Mouse (Mus musculus): ENCODE data around the gene Bmp8a. TPM values are rescaled to one million over a fixed set of nuclear protein-coding genes. Genes with fewer than 3 reads are reported as not detected.
"Not testable (repeated sequence)": the region's sequence is repeated elsewhere in the genome, so short reads cannot be mapped to it uniquely, and the experiment has no call there.

The Bmp8a gene
- polyA plus RNA-seq, 1 experiment from 2014 or later: 0.21 TPM

- Histone ChIP-seq H3K4me2 (ENCODE audit: low read depth, low read length) (peak overlapping the region; percentile 65), H3K9ac (ENCODE audit: low read depth, low read length) (peak overlapping the region; percentile 81)
- whole genome bisulfite sequencing (ENCODE audit: insufficient replicate concordance): 27% methylated on average over 2 of the region's 2 CpGs
Measured at GRCm38 (mm10) chr4:123286790-123287189, 56.3 kb downstream of the Bmp8a start.

DNA sequence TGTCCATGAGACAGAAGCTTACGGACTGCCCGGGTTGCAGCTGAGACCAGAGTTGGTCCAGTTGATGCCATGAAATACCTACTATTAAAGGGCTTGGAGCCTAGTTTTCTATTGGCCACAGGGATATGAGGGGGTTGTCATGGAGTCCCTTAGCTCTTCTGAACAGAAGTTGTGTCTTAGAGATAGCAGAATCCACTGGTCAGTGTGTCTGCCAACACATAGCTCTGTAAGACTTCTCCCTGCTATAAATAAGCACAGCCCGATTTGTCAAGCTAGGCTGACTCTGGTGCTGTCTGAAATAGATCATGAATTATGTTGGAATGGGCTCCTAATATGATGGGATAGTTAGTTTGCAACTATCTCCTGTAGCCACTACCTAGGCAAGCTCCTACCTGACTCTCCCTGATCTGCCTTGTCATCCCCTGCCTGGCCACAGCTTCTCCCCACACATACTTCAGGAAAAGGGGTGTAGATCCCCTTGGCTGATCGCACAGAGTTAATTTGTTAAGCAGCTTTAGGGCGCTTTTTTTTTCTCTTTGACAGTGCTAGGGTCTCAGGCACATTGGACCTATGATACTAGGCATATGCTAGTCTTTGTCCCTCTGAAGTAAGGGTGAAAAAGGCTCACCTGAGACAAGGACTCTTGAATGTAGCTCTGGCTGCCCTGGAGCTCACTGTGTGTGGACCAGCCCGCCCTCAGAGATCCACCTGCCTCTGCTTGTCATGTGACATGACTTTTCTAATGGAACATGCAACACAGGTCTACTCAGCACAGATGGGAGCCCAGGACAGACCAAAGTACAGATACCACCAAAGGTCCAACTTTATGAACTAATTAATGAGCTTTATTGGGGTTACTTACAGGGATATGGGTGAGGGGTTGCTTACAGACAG lies 58.1 kb downstream of the Bmp8a start:
- ATAC-seq (ENCODE audit: low read depth): peak; percentile 33
- Histone ChIP-seq H3K9ac (ENCODE audit: low read depth, low read length) (peak overlapping the region; percentile 81), H3K4me1 (ENCODE audit: control insufficient read depth, low read depth, low read length) (peaks cover 29% of the 10 kb centered on the region), H3K9me3 (replicated peaks; ENCODE audit: control insufficient read depth, low read length) (no peaks in the 10 kb centered on the region), H3K36me3 (ENCODE audit: control insufficient read depth, insufficient read depth) (peaks cover 42% of the 10 kb centered on the region), H3K27me3 (ENCODE audit: control insufficient read depth, insufficient read depth, low read depth, low read length) (no peaks in the 10 kb centered on the region), H3K27ac (ENCODE audit: low read length) (peak overlapping the region; percentile 92), H3K4me3 (ENCODE audit: low read depth, low read length) (peak overlapping the region; percentile 79), H3K4me2 (ENCODE audit: low read depth, low read length) (peak overlapping the region; percentile 65)
- 38% methylated on average over 6 of the region's 6 CpGs for WGBS (ENCODE audit: insufficient replicate concordance)

More at GRCm38 (mm10) chr4:123286790-123287189, 56.3 kb downstream of the Bmp8a start:
- peak overlapping the region; percentile 92 for H3K27ac ChIP-seq (ENCODE audit: low read length)
- H3K4me3 ChIP-seq (ENCODE audit: low read depth, low read length): peak overlapping the region; percentile 79
- peaks cover 22% of the 10 kb centered on the region for H3K4me1 ChIP-seq (ENCODE audit: control insufficient read depth, low read depth, low read length)
- H3K36me3 ChIP-seq (ENCODE audit: control insufficient read depth, insufficient read depth): peaks cover 60% of the 10 kb centered on the region
- H3K9me3 ChIP-seq (replicated peaks; ENCODE audit: control insufficient read depth, low read length): no peaks in the 10 kb centered on the region
- H3K27me3 ChIP-seq (ENCODE audit: control insufficient read depth, insufficient read depth, low read depth, low read length): no peaks in the 10 kb centered on the region
- peak; percentile 80 for ATAC-seq (ENCODE audit: low read depth)

- not testable (repeated sequence) for ATAC-seq (ENCODE audit: low read depth); H3K27me3 ChIP-seq (ENCODE audit: control insufficient read depth, insufficient read depth, low read depth, low read length); H3K9me3 ChIP-seq (replicated peaks; ENCODE audit: control insufficient read depth, low read length)
- Histone ChIP-seq H3K36me3 (ENCODE audit: control insufficient read depth, insufficient read depth) (peaks cover 28% of the 10 kb centered on the region), H3K27ac (ENCODE audit: low read length) (peak overlapping the region; percentile 92), H3K4me3 (ENCODE audit: low read depth, low read length) (peak overlapping the region; percentile 79), H3K4me1 (ENCODE audit: control insufficient read depth, low read depth, low read length) (peaks cover 32% of the 10 kb centered on the region), H3K9ac (ENCODE audit: low read depth, low read length) (peak overlapping the region; percentile 81), H3K4me2 (ENCODE audit: low read depth, low read length) (peak overlapping the region; percentile 65)
- 0% methylated on average over 11 of the region's 15 CpGs for WGBS (ENCODE audit: insufficient replicate concordance)
Measured at GRCm38 (mm10) chr4:123283675-123284064, 59.4 kb downstream of the Bmp8a start.

GRCm38 (mm10) chr4:123282915-123283674 lies 60.0 kb downstream of the Bmp8a start:
- Histone ChIP-seq H3K4me1 (ENCODE audit: control insufficient read depth, low read depth, low read length) (peaks cover 26% of the 10 kb centered on the region), H3K27ac (ENCODE audit: low read length) (peak overlapping the region; percentile 92), H3K4me2 (ENCODE audit: low read depth, low read length) (peak overlapping the region; percentile 65), H3K4me3 (ENCODE audit: low read depth, low read length) (peak overlapping the region; percentile 79), H3K36me3 (ENCODE audit: control insufficient read depth, insufficient read depth) (peaks cover 23% of the 10 kb centered on the region), H3K9ac (ENCODE audit: low read depth, low read length) (peak overlapping the region; percentile 81)
- H3K9me3 ChIP-seq (replicated peaks; ENCODE audit: control insufficient read depth, low read length); H3K27me3 ChIP-seq (ENCODE audit: control insufficient read depth, insufficient read depth, low read depth, low read length): not testable (repeated sequence)
- WGBS (ENCODE audit: insufficient replicate concordance): under 1% methylated on average over 36 of the region's 55 CpGs
- peak; percentile 31 for ATAC-seq (ENCODE audit: low read depth)

GRCm38 (mm10) chr4:123282500-123282899 lies 60.6 kb downstream of the Bmp8a start:
- ATAC-seq (ENCODE audit: low read depth): peak; percentile 87
- Histone ChIP-seq H3K27ac (ENCODE audit: low read length) (peak overlapping the region; percentile 92), H3K4me1 (ENCODE audit: control insufficient read depth, low read depth, low read length) (peaks cover 22% of the 10 kb centered on the region), H3K9me3 (replicated peaks; ENCODE audit: control insufficient read depth, low read length) (no peaks in the 10 kb centered on the region), H3K4me2 (ENCODE audit: low read depth, low read length) (peak overlapping the region; percentile 34), H3K9ac (ENCODE audit: low read depth, low read length) (peak overlapping the region; percentile 81), H3K36me3 (ENCODE audit: control insufficient read depth, insufficient read depth) (peaks cover 18% of the 10 kb centered on the region), H3K27me3 (ENCODE audit: control insufficient read depth, insufficient read depth, low read depth, low read length) (no peaks in the 10 kb centered on the region), H3K4me3 (ENCODE audit: low read depth, low read length) (peak overlapping the region; percentile 79)
- 0% methylated on average over 25 of the region's 25 CpGs for WGBS (ENCODE audit: insufficient replicate concordance)

- Histone ChIP-seq H3K4me3 (ENCODE audit: low read depth, low read length) (no peak overlapping the region), H3K9me3 (replicated peaks; ENCODE audit: control insufficient read depth, low read length) (no peaks in the 10 kb centered on the region), H3K36me3 (ENCODE audit: control insufficient read depth, insufficient read depth) (peaks cover 5% of the 10 kb centered on the region), H3K4me2 (ENCODE audit: low read depth, low read length) (no peak overlapping the region), H3K4me1 (ENCODE audit: control insufficient read depth, low read depth, low read length) (peaks cover 17% of the 10 kb centered on the region), H3K27ac (ENCODE audit: low read length) (no peak overlapping the region), H3K27me3 (ENCODE audit: control insufficient read depth, insufficient read depth, low read depth, low read length) (no peaks in the 10 kb centered on the region), H3K9ac (ENCODE audit: low read depth, low read length) (no peak overlapping the region)
- WGBS (ENCODE audit: insufficient replicate concordance): 41% methylated on average over 3 of the region's 3 CpGs
- no peak for ATAC-seq (ENCODE audit: low read depth)
Measured at GRCm38 (mm10) chr4:123280117-123280516, 62.9 kb downstream of the Bmp8a start.

DNA sequence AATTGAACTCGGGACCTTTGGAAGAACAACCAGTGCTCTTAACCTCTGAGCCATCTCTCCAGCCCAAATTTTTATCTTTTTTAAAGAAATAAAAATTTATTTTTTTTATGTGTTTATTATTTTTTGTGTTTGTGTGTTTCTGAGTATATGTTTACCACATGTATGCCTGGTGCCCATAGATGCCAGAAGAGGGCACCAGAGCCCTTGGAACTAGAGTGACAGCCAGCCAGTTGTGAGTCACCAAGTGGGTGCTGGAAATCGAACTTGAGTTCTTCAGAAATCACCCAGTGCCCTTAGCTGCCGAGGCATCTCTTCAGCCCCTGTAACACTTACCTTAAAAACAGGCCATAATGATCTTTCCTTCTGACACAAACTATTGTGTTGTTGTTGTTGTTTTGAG lies 72.0 kb downstream of the Bmp8a start:
- WGBS (ENCODE audit: insufficient replicate concordance): 63% methylated on average over 3 of the region's 3 CpGs

More for the DNA sequence above, 72.0 kb downstream of the Bmp8a start:
- no peaks in the 10 kb centered on the region for H3K4me1 ChIP-seq (ENCODE audit: control insufficient read depth, low read depth, low read length)
- no peak overlapping the region for H3K27ac ChIP-seq (ENCODE audit: low read length)
- no peaks in the 10 kb centered on the region for H3K9me3 ChIP-seq (replicated peaks; ENCODE audit: control insufficient read depth, low read length)
- no peak for ATAC-seq (ENCODE audit: low read depth)
- H3K4me3 ChIP-seq (ENCODE audit: low read depth, low read length): no peak overlapping the region
- H3K4me2 ChIP-seq (ENCODE audit: low read depth, low read length): no peak overlapping the region
- no peaks in the 10 kb centered on the region for H3K36me3 ChIP-seq (ENCODE audit: control insufficient read depth, insufficient read depth)
- H3K27me3 ChIP-seq (ENCODE audit: control insufficient read depth, insufficient read depth, low read depth, low read length): no peaks in the 10 kb centered on the region; the same call in 1 of the 2 replicates
- no peak overlapping the region for H3K9ac ChIP-seq (ENCODE audit: low read depth, low read length)
